Mouse (Mus musculus): ENCODE measurements around the gene Smchd1.

- TF ChIP-seq CTCF (IDR thresholded peaks at IDR 0.05; ENCODE audit: low read depth, low read length), result no peak
- TF ChIP-seq POLR2A (IDR thresholded peaks at IDR 0.05; ENCODE audit: insufficient read depth, low read length), result no peak
- no peak for TF ChIP-seq EP300 (IDR thresholded peaks at IDR 0.05; ENCODE audit: insufficient read depth, low read depth, low read length)
These were observed 87.7 kb downstream of the Smchd1 start for GRCm38 (mm10) chr17:71387401-71387800.
